Mouse (Mus musculus) myocyte (in vitro differentiated cells): Measurements from ENCODE around the gene C1qtnf5.

Source experiments
- CEBPB ChIP-seq: IDR thresholded peaks from 2 replicates; pipeline ENCODE4 v1.6.1; 2011; ENCODE audit warnings: mild to moderate bottlenecking, moderate library complexity; ENCODE audit not compliant: poor library complexity, insufficient read depth, severe bottlenecking
- MYOD1 ChIP-seq, 3 experiments: IDR thresholded peaks; one replicate each; pipeline ENCODE4 v1.6.1; 2011; ENCODE audit warnings: control low read depth in 2 of 3, low read depth in 2 of 3, mild to moderate bottlenecking in 2 of 3, moderate library complexity in 1 of 3; ENCODE audit not compliant: insufficient read length in 2 of 3, control insufficient read depth in 1 of 3
- POLR2A ChIP-seq: IDR thresholded peaks from one replicate; pipeline ENCODE4 v1.6.1; 2011; ENCODE audit warnings: low read depth, mild to moderate bottlenecking, control low read depth, moderate library complexity; ENCODE audit not compliant: insufficient read length
- POLR2AphosphoS2 ChIP-seq: IDR thresholded peaks from one replicate; pipeline ENCODE4 v1.6.1; 2011; ENCODE audit warnings: low read depth, control low read depth; ENCODE audit not compliant: insufficient read length
- REST ChIP-seq: IDR thresholded peaks from one replicate; pipeline ENCODE4 v1.6.1; 2011; ENCODE audit warnings: mild to moderate bottlenecking, control low read depth, moderate library complexity; ENCODE audit not compliant: insufficient read depth, insufficient read length
- TCF12 ChIP-seq: IDR thresholded peaks from one replicate; pipeline ENCODE4 v1.6.1; 2011; ENCODE audit warnings: mild to moderate bottlenecking, control low read depth; ENCODE audit not compliant: poor library complexity, insufficient read depth, severe bottlenecking
- USF1 ChIP-seq: IDR thresholded peaks from one replicate; pipeline ENCODE4 v1.6.1; 2011; ENCODE audit warnings: low read depth, mild to moderate bottlenecking, control low read depth, moderate library complexity

DNA sequence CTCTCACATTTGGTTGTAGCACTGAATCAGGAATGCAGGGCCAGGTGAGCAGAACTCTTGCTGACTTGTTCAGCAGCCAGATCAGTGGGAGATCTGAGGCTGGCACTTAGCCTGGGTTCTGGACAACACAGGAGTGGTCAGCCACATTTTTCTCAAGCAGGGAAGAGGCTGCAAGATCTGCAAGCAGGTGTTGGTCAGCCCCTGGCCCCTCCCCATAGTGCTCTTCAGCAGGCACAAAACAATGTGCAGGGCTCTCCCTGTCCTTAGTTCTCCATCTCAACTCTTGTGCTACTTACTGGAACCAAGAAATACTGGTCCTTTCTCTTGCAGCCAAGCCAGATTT, 37.6 kb downstream of the C1qtnf5 start:
- TF ChIP-seq POLR2A: no peak
- no peak for TF ChIP-seq REST
- TF ChIP-seq TCF12: no peak
- TF ChIP-seq POLR2AphosphoS2: no peak
- no peak for TF ChIP-seq MYOD1 (IDR thresholded peaks at IDR 0.05; ENCODE audit: control insufficient read depth in 1 of 3, insufficient read length in 2 of 3, low read depth in 2 of 3)
- no peak for TF ChIP-seq CEBPB
- no peak for TF ChIP-seq USF1
